Mouse (Mus musculus) spleen, postnatal 36 days (tissue): ENCODE results near the gene Igfals.

Source experiments
- DNase-seq, 2 experiments: peaks; one replicate each; pipeline ENCODE4 v3.0.0; 2022; ENCODE audit warnings: low spot score in 2 of 2, mixed read lengths in 1 of 2

The Igfals gene

GRCm38 (mm10) chr17:24865776-24866175, at the start of gene Igfals:
Gene Igfals, plus strand, starts transcription at chr17:24865997.
- DNase-seq = no peak

GRCm38 (mm10) chr17:24817503-24817902, 48.3 kb upstream of the Igfals start:
- DNase-seq = no peak

- no peak for DNase-seq
These were observed 47.6 kb upstream of the Igfals start for GRCm38 (mm10) chr17:24818172-24818571.

DNA sequence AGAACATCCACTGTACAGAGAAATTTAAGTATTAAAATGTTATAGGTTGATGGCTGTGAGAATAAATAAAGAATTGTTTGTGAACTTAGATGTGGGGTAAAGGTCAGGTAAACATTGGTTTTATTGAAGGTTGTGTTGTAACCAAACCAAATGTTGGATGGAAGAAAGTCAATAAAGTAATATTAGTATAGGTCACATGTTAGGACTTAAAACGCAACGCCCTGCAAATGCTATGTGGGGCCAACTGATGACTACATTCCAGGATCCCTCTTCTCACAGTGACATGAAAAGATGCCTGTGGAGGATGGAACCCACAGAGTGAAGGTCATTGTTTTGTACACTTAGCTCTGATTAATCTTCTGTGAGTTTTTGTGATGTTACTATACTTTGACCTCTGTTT, 46.3 kb upstream of the Igfals start:
- no peak for DNase-seq

GRCm38 (mm10) chr17:24821351-24822280, 44.2 kb upstream of the Igfals start:
- DNase-seq = no peak

DNA sequence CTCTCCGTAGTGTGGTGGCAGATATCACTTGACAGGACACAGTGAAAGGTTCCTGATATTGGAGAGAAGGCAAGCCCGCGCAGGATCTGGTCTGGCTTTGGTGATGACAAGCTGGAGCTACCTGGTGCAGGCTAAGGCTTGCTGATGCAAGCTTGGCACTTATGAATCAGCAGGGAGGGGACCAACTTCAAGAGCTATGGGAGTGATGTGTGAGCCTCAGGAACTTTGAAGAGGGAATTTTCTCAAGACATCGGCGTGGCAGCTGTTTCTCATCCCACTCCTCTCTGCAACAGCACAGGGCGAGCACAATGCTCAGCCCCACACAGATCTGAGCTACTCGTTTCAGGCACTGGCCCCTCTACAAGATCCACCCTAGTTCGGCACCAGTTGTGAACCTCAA, 26.0 kb upstream of the Igfals start, which contains the start of gene Hagh:
TSS of gene Hagh (plus strand) at position 302 of the 400 bp plus-strand sequence.
- no peak for DNase-seq

DNA sequence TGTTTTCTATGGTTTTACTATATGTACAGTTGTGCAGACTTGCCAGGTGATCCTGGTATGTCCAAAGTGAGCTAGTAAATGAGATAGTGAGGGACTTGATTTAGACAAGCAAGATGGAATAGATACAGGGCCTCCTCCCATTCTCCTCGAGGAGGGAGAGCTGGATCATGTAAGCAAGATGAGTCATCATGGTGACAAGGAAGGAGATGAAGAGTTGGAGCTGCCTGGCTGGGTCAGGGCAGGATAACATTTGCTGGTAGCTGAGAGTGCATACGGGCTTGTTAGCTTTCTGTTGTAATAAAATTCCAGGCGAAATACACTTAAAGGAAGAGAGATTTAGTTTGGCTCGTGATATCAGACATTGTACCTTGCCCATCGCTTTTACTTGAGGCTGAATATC, 25.5 kb upstream of the Igfals start:
- no peak for DNase-seq

GRCm38 (mm10) chr17:24841133-24841532, 24.7 kb upstream of the Igfals start:
- peak in 1 of 2 experiments; percentile 37 for DNase-seq

DNA sequence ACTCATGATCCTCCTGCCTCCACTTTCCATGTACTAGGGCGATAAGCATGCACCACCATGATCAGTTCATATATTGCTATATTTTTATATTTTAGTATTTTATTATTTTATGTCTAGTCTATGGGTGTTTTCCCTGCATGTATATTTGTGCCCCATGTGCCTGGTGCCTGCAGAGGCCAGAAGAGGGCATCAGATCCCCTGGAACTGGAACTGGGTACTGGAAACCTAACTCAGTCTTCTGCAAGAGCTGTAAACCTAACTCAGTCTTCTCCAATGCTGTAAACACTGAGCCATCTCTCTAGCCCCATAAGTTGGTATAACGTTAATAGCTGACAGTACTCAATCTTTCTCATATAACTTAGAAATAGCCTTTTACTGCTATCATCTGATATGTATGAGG, 23.2 kb upstream of the Igfals start:
- no peak for DNase-seq

GRCm38 (mm10) chr17:24844525-24844924, 21.3 kb upstream of the Igfals start:
- no peak for DNase-seq

DNA sequence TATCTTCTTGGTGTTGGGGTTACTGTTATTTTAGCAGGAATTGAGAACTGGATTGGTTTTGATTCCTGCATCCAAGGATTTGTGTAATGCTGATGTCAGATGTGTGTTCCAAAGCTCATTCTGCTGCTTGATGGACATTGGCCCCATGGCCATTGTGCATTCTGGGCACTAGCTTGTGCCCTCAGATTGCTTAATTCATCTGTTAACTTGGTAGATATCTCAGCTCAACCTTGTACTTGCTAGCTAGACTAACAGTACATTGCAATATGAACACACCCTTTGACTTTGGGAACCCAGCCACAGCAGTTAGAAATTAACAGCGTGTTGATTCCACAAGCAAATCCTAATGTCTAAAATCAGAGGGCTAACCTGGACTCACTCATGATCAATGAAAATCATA, 18.4 kb upstream of the Igfals start:
- no peak for DNase-seq

- peak; percentile 29 to 48 for DNase-seq
These were observed 17.2 kb upstream of the Igfals start for GRCm38 (mm10) chr17:24848600-24849031.

GRCm38 (mm10) chr17:24849733-24850064, 16.1 kb upstream of the Igfals start:
- no peak for DNase-seq

- peak; percentile 96 to 98 for DNase-seq
These were observed 15.6 kb upstream of the Igfals start, which contains the start of gene Fahd1 for GRCm38 (mm10) chr17:24850065-24850772. Gene Fahd1, minus strand, starts transcription at chr17:24850364.

DNA sequence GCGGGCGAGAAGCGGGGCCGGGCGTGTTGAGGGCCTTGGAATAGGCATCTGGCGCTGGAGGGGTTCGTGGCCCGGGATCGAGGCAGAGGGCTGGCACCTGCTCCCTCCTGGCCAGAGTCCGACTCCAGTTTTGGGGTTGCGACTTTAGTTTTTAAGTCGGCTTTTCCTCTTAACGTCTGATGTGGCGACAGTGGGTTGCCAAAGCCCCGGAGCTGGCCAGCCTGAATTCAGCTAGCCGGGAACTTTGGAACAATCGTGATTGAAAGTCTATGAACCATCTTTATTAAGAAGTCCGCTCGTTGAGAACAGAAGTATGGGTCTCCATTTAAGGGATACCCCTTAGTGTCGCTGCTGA, 15.0 kb upstream of the Igfals start:
- no peak for DNase-seq

- no peak for DNase-seq
These were observed 14.2 kb upstream of the Igfals start for GRCm38 (mm10) chr17:24851381-24852125.

- DNase-seq = no peak
These were observed 9.8 kb upstream of the Igfals start for GRCm38 (mm10) chr17:24855838-24856464.

GRCm38 (mm10) chr17:24856589-24856988, 9.2 kb upstream of the Igfals start:
- no peak for DNase-seq

DNA sequence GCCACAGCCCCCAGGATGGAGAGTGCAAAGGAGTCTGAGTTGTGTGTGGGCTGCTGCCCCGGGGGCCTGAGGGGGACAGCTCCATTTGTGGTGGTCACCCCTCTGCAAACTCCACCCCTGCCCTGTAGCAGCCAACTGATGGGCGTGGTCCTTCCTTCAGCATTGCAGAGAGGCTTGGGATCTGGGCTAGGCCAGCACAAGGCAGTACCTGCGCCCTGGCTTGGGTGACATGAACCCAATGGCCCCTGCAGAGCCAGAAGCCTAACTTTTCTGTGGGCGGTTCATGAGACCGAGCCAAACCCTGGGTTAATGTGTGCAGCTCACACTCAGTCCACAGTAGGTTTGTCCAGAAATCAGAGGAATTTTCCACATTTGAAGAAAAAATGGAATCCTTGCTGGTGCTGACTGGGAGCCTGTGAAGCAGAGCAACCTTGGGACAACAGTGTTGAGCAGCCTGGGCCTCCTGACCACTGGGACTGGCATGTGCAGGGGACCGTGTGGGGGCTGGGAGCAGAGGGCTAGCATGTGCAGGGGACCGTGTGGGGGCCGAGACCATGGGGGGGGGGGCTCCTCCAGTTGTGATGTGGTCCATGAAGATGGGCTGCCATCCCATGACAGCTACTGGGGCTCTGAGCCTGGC, 7.8 kb upstream of the Igfals start:
- peak in 1 of 2 experiments; percentile 54 for DNase-seq

DNA sequence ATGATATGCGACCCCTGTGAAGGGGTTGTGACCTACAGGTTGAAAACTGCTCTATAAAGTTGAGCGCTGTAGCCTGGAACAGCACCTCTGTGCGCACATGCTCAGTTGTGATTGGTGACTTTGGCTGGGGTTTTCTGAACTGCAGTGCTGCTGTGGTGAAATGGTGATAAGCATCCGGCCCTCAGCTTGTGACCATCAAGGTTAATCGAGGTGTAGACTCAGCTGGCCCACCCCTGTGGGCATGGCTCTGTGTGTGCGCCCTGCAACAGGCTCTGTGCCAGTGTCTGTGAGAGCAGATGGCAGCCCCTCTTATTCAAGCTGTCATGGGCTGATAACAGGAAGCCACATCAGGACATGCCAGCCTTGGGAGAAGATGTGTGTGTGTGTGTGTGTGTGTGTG, 6.8 kb upstream of the Igfals start:
- DNase-seq = peak; percentile 72 to 84

DNA sequence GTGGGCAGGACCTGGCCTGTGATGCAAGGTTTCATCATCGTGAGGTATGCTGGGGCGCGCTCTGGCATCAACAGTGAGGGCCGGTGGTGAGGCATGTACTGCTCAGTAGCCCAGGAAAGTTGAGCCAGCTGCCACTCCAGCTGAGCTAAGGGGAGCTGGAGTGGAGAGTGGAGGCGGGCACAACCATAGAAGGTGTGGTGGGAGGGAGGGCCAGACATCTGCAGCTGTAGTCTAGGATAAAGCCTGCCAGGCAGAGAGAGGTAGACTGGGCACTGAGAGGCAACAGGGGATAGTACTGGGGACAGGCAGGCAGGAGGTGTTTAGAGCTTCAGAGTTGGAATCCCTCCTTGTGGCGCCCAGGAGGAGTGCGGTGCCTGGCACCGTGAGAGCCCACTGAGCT, 5.7 kb upstream of the Igfals start:
- peak; percentile 51 to 64 for DNase-seq
